Mouse (Mus musculus) forelimb bud, embryonic 11.5 days (tissue): ENCODE results near the gene Jpt1.
"Not testable (repeated sequence)": the region's sequence is repeated elsewhere in the genome, so short reads cannot be mapped to it uniquely, and the experiment has no call there.

ENCODE experiments used
- DNase-seq: peaks from one replicate; pipeline ENCODE4 v3.0.0-alpha.2; 2012; ENCODE audit warnings: low read depth, low spot score

Jpt1 gene

DNA sequence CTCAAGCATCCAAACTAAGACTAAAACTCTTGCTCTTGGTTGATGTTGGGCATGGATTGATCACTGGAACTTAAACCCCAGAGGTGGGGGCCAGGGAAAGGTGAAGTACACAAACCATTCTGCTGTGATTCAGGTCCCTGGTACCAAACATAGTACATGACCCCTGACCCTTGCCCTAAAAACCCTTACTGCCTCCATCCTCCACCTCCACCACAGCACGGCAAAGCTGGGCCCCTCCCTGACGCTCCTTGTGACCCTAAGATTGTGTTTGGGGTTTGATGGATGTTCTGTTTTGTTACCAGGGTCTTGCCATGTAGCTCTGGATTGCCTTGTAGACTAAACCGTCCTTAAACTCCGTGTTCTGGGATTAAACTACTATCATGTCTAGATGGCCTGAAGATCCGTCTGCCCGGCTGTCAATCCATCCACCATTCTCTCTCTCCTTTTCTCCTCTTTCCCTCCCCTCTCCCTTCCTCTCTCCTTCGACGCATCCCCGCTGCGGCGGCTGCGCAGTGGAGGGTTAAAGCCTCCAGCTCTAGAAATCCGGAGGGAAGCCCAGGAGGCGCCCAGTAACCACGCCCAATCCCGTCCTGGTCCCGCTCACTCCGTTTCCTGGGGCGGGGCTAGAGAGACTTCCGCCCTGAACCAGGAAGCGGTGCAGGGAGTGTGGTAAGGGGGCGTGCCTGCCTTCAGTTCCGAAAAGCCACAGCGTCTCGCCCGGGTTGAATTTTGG lies 39.0 kb downstream of the Jpt1 start, which contains the start of gene Armc7:
Armc7 (plus strand) TSS at position 643 of the 733 bp plus-strand sequence.
- DNase-seq = peak; percentile 94

DNA sequence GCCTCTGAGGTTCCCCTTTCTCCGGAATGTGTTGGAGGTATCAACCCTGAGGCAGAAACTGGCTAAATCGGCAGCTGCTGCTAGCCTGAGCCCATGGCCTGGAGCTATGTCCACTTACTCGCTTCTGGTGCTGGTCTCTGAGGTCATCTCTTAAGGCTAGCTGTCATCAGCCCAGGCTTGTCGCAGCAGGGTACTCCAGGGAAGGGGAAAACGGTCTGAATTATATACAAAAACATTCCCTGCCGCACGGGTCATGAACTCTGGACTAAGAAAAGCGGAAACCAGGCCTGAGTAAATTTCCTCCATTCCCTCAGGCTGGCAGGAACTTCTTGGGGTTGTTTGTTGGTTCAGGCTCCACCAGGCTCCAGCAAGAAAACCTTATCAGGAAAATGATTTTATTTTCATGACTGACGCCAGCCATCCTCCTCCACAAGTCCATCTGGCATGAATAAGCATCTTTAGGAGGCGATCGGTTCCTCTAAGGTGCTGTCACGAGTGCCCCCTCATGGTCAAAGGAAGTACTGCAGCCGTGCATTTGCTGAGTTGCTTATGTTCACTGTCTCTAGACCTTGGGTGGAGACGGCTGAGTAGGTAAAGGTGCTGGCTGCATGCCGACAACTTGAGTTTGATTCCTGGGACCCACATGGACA lies 40.4 kb downstream of the Jpt1 start:
- peak; percentile 95 for DNase-seq

DNA sequence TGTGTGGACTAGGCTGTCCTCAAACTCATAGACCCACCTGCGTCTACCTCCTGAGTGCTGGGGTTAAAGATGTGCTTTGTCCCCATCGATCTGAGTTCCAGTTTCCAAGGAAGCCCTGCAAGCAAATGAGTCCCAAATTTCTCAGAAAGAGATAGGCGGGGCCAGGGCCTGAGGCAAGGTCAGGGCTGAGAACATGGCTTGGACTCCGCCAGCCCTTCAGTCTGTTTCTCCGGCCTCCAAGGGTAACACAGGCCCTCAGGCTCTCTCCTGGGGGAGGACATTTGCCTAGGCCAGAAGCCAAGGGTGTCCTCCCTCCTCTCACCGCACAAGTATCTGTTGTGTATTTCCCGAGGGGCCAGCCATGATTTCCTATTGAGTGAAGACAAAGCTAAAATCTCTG lies 42.0 kb downstream of the Jpt1 start:
- DNase-seq = no peak

DNA sequence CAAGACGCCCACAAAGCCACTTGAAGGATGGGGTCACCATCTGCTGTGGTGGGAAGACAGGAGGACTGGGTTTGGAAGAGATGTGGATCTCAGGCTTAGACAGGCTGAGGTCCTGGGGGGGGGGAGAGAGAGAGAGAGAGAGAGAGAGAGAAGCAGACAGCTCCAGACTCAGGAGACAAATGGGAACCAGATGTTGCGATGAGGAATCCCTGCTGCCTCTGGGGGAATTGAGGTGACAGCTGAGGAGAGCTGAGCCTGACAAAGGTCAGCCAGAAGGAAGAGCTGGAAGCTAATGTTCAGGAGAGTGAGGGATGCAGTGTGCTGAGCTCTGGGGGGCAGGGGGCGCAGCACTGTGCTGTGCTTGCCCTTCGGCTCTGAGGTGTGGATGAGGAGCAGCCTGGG lies 47.0 kb downstream of the Jpt1 start:
- DNase-seq = peak; percentile 65

DNA sequence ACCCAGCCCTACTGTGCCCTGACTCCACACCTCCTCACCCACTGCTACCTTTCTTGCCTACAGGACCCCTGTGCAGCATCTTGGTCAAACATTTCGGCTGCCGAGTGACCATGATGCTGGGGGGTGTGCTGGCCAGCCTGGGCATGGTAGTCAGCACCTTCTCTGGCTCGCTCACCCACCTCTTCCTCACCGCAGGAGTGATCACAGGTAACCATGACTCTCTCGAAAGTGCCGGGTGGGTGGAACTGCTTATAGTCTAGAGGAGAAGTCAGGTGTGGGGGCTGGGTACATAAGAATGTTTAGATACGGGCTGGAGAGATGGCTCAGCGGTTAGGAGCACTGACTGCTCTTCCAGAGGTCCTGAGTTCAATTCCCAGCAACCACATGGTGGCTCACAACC lies 49.3 kb downstream of the Jpt1 start:
- DNase-seq = no peak

DNA sequence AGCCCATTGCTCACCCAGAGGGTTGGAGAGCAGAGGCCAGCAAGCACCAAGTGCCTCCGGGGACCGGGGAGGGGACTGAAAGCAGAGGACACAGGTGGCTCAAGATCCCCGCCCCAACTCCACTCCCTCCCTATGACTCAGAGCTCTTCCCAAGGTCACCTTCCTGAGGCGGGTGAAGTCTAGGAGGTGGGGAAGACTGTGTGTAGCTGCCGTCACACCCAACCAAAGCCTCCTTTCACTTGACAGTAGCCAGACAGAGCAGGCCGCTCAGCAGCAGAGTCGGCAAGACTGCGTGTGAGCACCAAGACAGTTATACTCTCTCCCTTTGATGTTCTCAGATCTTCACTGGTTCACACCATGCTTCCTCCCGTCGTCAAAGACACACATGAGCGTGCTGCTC lies 50.8 kb downstream of the Jpt1 start:
- no peak for DNase-seq

DNA sequence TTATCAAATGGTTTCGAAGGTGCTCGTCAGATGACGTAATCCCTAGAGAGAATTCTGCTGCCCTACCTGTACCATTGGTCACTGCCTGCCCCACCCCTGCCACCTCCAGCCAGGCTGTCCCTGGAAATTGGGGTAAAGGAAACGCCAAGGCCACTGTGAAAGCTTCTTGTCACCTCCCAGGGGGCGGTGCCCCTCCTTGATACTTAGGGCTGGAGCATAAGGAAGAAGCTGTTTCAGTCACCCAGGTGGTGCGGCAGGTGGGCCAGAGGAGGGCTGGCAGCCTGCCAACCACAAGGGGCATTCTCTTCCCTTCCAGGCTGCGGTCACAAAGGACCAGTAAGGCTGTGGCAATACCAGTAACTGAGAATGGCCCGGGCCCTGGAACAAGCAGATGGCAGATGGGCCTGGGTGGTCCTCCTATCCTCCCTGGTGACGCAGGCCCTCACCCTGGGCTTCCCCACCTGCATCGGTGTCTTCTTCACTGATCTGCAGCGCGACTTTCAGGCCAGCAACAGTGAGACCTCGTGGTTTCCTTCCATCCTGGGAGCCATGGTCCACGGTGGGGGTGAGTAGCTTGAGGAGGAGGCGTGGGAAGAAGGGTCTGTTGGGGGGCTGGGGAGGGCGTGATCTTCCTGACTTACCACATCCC lies 51.8 kb downstream of the Jpt1 start, which contains the start of gene Slc16a5:
Slc16a5 (plus strand) TSS at position 232 of the 649 bp plus-strand sequence.
- no peak for DNase-seq

DNA sequence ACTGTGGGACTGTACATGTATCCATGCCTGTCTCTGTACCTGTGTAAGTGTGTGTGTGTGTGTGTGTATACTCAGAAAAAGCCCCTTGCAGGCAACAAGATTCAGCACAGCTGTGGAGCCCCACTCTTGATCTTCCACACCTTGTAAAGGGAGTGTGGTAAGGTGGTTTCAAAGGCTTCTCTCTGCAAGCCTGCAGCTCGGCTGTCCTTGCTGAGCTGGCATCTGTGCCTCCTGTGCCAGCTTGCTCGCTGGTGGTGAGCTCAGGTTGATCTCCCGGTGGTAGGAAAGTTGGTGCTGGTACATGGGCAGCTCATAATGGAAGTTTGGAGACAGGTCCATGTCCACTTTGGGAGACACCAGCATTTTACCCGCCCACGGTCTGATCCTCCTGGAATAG lies 52.3 kb downstream of the Jpt1 start:
- no peak for DNase-seq

DNA sequence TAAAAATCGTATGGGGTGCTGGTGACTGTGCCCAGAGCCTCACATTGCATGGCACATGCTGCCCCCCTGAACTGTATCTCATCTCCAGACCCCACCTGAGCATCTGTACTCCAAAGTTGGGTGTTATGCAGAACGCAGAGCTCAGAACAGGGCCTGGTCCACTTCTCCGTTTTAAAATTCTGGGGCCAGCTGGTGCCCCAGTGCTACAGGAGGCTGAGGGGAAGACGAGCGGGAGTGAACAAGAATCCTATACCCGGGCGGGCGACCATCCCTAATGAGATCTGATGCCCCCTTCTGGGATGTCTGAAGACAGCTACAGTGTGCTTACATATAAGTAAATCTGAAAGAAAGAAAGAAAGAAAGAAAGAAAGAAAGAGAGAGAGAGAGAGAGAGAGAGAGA lies 53.2 kb downstream of the Jpt1 start:
- no peak for DNase-seq

DNA sequence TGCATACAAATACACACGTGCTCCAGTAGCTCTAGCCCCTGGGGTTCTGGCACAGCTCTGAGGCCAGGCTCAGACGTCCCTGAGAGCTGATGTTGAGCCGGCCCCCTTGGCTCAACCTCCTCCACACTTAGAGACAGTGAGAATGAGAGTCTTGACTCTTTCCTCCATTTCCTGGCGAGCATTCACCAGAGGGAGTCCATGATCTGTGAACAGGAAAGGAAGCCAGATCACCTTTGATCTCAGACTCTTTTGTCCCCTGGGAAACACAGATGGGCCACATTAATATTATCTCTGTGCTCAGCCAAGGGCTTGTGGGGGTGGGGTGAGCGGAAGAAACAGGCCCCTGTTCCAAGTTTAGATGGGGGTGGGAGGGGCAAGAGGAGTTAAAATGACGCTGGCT lies 56.8 kb downstream of the Jpt1 start:
- DNase-seq = no peak

DNA sequence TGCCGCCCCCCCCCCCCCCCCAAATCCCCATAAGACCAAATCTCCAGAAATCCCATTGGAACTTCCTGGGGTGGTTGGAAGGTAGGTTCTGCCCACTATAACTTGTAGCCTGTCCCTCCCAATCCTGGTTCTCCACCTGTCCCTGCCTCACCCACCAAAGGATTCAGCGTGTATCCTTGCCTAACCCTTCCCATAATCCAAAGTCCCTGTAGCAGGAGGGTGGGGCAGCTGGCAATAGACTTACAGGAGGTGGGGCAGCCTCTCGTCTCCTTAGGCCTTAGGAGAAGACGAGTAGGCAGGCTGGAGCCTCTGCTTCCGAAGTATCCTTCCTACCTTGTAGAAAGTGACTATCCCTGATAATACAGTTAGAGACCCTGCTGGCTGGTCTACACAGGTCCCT lies 58.0 kb downstream of the Jpt1 start:
- DNase-seq = no peak

DNA sequence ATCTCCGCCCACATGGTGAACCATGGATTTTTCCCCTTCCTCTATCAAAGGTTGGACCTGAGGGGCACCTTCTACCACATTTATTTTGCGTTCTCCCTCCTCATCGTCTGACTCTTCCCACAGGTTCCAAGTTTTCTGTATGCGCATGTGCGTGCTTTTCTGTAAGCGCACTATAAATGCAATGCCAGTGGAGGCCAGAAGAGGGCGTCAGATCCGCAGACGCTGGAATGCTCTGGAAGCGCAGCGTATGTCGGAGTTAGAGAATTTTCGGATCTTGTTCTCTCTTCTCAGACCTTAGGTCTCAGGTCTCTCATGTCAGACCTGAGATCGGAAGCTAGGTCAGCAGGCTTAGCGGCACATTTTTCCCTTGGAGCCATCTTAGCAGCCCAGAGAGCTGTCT lies 58.6 kb downstream of the Jpt1 start:
- DNase-seq = no peak

DNA sequence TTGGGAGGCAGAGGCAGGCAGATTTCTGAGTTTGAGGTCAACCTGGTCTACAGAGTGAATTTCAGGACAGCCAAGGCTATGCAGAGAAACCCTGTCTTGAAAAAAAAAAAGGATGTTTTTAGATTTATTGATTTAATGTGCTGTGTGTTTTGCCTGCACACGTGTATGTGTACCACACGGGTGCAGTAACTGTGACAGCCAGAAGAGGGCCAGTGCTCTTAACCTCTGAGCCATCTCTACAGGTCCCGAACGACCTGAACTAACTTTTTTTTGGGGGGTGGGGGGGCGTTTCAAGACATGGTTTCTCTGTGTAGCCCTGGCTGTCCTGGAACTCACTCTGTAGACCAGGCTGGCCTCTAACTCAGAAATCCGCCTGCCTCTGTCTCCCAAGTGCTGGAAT lies 59.4 kb downstream of the Jpt1 start:
- DNase-seq = not testable (repeated sequence)

DNA sequence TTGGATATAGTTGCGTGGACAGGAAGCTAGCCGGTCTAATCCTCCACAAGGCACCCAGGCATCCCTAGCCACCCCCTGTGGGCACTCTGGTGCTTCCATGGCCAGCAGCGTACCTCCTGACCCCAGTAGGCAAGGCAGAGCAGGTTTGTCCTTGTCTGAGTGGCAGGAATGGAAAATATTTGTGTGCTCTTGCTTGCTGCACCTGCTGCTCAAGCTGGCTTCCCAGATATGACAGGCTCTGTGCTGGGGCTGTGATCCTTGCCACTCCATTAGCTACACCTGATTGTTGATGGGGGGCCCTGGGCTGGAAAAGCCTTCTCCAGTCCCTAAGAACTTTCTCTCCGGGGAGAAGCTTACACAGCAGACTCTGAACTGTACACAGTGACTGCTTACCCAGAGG lies 60.9 kb downstream of the Jpt1 start:
- no peak for DNase-seq

DNA sequence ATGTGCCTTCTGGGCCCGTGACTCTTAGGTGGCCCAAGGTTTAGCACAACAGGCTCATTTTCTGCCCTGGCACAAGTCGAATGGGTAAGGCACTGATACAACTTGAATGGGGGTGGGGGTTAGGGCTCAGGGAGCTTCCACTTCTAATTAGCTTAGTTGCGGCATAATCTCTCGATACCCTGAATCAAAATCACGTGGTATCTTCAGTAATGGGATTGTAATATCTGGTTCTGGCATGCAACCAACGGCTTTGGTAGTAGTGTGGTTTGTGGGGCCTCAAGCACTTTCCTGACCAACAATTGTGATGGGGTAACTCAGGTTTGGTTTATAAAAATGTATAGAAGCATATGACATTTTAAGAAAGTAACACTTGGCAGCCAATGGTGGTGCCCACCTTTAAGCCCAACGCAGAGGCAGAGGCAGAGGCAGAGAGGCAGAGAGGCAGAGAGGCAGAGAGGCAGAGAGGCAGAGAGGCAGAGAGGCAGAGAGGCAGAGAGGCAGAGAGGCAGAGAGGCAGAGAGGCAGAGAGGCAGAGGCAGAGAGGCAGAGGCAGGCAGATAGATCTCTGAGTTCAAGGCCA lies 61.8 kb downstream of the Jpt1 start:
- DNase-seq = no peak

DNA sequence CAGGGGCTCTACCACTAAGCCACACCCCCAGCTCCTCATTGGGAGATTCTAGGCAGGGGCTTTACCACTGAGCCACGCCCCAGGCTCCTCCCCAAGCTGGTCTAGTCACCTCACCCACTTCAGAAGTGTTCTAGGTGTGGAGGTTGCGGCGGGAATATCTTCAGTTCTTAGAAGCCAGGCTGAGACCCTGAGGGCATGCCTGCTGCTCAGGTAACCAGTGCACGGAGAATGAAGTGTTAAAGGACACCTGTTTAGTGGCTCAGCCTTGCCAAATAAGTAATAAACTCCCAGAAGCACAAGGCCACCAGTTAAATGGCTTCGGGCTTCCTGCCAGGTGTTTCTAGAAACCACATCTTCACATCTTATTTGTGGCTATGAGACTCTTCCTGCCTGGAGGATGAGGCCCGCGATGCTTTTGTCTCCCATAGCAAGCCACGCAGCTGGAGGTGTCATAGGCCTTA lies 62.4 kb downstream of the Jpt1 start:
- no peak for DNase-seq

DNA sequence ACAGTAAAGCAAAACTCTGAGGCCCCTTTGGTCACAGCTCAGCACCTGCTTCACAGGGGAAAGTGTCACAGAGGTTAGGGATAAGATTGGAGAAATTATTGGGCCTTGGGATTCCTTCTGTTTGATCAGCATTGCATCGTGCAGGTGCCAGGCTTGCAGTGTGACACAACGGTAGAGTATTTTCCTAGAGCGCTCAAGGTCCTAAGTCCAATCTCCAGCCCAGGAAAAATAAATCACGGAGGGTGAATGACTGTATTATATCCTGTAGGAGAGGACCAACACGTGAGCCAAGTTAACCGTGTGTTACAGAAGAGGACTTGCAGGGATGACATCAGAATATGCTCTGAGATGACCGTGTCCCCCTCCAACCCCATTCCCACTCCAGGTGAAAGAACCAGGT lies 64.0 kb downstream of the Jpt1 start:
- no peak for DNase-seq

DNA sequence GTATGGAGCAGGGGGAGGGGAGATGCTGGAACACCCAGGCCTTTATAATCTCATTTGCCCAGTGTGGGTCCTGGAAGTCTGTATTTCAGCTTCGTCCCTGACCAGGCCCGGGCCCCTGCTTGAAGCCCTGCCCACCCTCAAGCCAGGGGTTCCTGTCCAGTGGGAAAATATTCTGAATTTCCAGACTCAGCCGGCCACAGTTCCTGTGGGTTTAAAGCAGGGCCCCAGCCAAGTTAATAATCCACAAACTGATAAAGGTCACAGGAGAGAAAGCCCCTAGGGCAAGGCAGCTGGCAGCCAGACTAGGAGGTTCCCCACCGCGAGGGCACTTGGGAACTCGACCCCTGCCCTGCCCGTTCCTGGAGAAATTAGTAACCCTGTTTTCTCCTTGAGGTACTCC lies 65.2 kb downstream of the Jpt1 start:
- no peak for DNase-seq

DNA sequence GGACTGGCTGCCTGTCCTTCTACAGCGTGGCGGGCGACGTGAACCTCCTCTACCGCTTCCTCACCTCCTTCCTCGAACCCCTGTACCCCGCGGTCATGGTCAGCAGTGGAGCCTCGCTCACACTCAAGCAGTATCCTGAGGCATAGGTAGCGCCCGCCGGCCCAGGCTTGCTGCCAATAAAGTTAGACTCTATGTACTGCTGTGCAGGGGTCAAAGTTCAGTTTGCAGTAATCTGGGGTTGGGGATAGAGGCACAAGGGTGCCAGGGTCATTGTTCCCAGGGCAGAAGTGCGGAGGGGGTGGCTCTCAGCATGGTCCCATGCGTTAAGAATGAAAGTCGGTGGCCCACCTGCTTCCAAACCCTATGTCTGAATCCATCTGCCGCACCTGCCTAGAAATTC lies 66.1 kb downstream of the Jpt1 start:
- DNase-seq = no peak
